Mouse (Mus musculus): ENCODE results near the gene Gp2.

Gp2 gene

GRCm38 (mm10) chr7:119459185-119459584 lies at the start of gene Gp2:
Gene Gp2 (minus strand): TSS chr7:119459285.
- no peak for DNase-seq

GRCm38 (mm10) chr7:119490041-119490780 lies 31.1 kb upstream of the Gp2 start:
- DNase-seq, result no peak

DNA sequence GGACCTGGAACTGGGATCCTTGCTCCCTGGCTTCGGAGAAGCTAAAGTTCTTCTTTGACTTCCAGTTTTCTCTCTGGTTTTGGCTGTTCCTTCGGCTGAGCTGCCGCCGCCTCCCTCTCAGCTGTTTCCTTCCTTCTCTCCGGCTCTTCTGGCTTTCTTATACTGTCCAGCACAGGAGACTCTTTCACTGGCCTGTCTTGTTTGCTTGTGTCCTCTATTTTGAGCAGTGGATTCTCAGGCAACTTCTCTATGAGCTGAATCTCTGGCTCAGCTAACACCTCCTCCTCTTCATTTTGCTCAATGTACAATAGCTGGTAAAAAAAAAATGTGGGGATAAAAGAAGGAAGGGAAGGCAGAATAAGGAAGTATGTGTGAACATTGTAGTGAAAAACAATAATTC lies 27.6 kb upstream of the Gp2 start:
- DNase-seq, result no peak

- no peak for DNase-seq
Observed at GRCm38 (mm10) chr7:119484154-119484553, 25.1 kb upstream of the Gp2 start.

DNA sequence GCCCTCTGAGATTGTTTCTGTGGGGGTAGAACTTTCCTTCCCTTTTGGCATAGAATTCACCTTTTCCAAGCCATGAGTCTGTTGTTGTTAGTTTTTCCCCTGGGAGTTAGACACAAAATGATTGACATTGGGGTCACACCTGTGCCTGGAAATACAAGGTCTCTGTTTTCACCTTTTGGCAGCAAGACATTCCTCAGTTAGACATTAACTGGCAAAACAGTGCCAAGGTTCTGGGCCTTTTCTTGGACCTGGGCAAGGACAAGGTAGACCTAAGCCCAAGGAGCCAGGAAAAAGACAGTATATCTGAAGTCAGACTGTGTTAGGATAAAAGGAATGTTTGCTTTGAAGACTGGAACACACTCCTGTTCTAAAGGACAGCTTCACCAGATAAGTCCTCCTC lies 20.2 kb upstream of the Gp2 start, which contains the start of gene Umod:
Umod (minus strand) TSS at position 27 of the 400 bp plus-strand sequence.
- no peak for DNase-seq

DNA sequence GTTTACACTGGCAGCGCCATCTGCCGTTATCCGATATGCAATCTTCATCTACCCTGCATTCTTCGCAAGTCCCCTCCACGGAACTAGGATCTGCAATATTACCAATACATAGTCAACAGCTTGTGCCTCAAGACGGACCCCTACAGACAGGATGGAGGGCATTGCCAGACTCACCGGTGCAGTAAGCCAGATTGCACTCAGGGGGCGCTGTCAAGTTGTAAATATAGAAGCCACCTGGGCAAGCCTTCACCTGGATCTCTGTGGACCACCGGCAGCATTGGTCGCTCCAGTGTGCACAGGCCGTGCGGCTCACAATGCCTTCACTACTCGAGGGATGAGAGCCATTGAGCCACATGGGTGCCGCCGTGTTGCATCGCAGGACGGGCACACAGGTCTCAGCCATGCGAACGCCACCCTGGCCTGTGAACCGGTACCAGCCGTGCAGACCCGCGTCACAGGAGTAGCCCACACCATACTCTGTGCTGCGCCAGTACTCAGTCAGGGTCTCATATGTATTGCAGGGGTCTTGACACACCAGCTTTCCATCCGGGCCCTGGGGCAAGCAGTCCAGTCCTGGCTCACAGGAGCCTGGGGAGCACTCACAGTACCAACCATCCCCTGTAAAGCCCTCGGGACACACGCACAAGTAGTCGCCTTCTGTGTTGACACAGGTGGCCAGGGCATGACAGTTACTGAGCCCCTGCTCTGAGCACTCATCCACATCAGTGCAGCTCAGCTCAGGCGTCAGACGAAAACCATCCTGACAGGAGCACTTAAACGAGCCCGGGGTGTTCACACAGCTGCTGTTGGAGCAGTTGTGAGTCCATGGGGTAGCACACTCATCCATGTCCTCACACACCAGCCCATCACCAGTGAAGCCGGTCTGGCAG lies 17.7 kb upstream of the Gp2 start:
- no peak for DNase-seq

DNA sequence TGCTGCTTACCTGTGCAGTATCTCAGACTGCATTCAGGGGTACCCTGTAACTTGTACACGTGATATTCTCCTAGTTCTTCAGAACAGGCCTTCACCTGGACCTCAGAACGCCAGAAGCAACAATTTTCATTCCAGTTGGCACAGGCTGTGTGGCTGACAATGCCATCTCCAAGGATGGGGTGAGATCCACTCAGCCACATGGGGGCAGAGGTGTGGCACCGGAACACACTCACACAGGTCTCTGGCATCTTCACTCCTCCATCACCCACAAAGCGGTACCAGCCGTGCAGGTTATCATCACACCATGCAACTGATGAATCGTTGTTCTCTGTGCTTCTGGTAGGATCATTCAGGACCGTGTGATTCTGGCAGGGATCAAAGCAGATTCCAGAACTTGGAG lies 4.9 kb downstream of the Gp2 start:
- no peak for DNase-seq

DNA sequence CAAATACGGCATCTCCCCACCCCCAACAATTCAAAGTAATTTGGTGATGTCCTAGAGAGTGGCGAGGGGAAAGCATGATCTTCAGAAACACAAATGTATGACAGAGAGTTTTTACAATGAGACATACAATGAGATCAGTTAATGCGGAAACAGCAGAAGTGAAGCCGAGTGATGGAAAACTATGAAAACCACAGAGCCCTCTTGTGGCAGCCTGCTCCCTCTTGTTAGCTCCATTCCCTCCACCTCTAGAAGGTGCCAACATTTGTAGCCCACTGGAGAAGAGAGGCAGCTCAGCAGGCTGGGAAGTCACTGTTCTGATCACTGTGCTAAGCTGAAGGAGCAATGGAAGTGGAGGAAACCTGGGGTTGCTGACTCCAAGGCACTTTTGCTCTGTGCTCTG lies 15.2 kb downstream of the Gp2 start:
- DNase-seq, result no peak

DNA sequence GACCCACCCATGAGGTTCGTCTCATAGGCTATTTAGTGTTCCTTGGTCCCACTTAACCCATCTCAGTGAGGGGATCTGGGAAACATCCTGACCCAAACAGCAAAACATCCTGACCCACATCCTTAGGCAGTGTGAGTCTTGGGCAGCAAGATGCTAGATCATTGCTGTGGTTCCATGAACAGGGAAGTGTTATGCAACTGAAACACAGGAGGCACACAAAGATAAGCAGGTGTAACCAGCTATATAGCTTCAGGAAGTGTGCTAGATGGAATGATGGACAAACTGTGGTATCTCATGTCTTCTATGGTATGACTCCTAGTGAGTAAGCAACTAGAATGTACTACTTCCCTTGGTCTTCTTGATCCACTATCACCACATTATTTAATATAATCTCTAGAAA lies 17.1 kb downstream of the Gp2 start:
- no peak for DNase-seq

DNA sequence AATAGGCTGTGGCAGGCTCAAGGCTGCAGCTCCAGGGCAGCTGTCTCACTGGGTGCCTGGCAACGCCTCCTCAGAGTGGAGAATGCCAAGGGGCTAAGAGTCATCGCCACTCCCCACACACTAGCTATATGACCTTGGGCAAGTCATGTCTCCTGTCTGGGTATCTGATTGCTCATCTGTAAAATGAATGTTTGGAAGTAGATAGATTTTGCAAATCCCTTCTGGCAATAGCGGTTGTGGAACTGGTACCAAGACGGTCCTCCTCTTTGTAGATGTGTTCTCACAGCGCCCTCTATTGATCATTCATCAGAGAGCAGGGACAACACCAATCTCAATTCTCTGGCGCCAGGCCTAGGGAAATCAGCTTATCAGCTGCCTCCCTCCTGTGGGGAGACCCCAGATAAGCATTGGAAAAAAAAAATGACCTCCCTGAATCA lies 31.9 kb downstream of the Gp2 start:
- no peak for DNase-seq

GRCm38 (mm10) chr7:119420730-119421129 lies 38.4 kb downstream of the Gp2 start:
- DNase-seq, result no peak

- no peak for DNase-seq
Observed at GRCm38 (mm10) chr7:119418523-119418922, 40.6 kb downstream of the Gp2 start.

- no peak for DNase-seq
Observed at GRCm38 (mm10) chr7:119394050-119394732, 64.9 kb downstream of the Gp2 start.

Data from thymus, postnatal 25 days (tissue).